Mouse (Mus musculus) mesoderm, embryonic 11.5 days (tissue): ENCODE measurements at regions not wholly inside any gene's neighbourhood (a gene's known extent, or its start where the extent isn't known, plus 50 kb on each side); places are given as distances from the start of the nearest gene placed in this dataset.

Source experiments
- DNase-seq: peaks from one replicate; pipeline ENCODE4 v3.0.0-alpha.2; 2012; ENCODE audit warnings: low read depth, low spot score

DNA sequence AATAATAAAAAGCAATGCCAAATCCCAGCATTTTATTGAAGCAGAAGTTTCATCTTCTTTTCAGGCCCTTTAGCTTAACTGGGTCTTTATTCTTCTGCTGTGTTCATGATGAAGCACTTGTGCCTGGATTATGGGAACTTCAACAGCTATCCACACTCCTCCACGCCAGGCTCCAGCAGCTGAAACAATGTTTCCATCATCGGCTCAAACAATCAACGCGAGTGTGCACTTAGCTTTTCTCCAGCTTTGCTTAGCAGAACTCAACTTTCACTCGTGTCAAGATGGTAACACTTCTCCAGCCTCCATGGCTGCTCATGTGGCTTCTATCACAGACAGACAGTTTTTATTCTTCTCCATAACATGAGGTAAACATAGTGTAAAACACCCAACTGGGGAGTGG, 143.8 kb upstream of the Mdm1 start:
- no peak for DNase-seq

DNA sequence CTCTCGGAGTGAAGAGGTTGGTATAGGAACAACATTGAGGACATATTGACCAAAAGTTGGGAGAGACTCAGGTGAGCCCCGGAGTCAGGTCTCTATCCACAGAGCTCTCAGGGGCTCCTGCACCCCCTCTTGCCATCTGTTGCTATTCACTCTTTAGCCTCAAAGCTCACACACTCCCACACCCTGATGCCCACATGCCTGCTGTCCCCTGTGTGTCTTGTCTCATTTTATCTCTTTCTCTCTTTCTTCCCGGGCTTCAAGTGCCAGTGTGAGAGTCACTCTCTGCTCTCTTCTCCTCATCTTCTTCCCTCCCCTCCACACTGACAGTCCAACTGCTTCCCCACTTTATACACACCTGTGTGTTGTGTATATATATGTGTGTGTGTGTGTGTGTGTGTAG, 141.0 kb upstream of the Mdm1 start:
- DNase-seq: no peak

DNA sequence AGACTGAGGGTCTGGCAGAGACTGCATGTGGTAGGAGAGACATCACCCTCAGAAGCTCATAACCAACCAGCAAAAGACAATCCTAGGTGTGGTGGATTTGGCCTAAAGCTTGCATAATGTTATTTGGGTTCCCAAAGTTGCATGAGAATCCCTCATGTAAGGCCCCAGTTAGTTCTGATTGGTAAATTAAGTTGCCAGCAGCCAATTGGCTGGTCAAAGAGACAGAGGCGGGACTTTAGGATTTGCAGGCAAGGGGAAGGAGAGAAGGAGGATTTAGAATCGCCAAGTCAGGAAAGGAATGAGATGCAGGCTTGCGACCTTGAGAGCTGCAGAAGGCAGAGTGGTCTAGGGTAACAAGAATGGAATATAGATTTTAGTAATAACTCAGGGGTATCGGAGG, 140.1 kb upstream of the Mdm1 start:
- no peak for DNase-seq

- DNase-seq: no peak
Measured at GRCm38 (mm10) chr10:118001971-118002370, 139.6 kb upstream of the Mdm1 start.

- DNase-seq: no peak
Measured at GRCm38 (mm10) chr10:118002559-118002958, 139.1 kb upstream of the Mdm1 start.

DNA sequence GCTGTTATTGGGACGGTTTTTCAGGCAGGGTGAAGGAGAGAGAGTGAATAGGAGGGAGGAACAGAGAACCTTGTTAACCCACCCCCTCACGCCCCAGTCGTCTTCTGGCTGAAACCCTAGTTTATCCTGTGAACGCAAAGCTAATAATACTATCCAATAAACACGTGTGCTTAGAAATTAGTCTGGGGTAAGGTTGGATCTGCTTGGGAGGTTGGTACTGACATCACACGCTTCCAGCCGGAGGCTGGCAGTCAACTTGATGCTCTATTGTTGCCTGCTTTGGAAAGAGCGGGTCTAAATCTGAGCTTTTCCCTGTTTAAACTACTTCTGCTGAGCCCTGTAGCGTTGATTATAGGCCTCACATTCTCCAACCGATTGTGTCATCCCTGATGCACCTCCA, 138.4 kb upstream of the Mdm1 start:
- DNase-seq: no peak

DNA sequence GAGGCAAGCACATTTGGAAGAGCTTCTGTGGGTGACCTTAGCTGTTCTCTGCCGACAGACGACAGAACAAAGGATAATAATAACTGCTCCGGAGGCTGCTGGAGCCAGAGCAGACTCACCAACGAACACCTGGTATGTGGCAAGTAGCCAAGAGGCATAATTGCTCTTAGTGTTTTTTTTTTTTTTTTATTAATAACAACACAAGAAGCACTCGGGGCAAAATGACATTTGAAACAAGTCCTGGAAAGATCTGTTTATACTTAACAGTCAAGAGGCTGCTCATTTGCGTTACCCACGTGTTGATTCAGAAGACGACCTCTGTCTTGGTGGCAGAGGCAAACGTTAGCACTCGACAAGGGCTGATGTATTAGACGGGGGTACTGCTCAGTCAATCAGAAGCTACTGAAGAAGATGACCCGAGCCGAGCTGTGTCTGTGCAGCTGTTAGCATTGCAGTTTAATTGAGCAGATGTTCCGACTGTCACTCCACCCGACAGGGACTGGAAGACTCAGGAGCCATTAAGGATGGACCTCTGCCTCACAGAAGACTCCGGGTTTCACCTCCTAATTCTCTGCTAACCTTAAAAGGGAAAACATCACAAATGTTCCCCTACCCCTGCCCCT, 137.8 kb upstream of the Mdm1 start:
- DNase-seq: no peak

DNA sequence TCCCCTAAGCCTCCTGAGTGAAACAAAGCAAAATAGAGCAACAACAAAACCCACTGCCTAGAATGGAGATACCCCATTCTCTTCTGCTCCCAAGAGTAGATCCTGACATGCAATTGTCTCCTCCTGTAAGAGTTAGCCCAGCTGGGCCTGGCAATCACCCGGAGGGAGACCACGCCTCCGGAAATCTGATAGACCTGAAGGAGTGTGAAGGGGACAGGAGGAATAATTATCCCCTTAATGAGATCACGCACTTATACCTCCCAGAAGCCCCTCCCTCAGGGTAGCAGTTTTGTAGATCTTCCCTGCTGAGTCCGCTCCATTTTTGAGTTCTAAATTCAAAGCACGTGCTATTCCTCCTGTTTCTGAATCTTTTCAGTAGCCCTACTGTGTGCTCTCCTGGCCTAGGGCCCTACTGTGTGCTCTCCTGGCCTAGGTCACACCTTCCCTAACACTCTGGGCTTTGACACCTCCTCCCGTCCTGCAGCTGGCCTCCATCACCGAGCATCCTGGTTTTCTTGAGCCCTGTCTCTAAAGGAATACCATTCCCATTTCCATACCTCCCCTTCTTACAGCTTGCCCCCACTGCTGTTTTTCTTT, 137.2 kb upstream of the Mdm1 start:
- no peak for DNase-seq

DNA sequence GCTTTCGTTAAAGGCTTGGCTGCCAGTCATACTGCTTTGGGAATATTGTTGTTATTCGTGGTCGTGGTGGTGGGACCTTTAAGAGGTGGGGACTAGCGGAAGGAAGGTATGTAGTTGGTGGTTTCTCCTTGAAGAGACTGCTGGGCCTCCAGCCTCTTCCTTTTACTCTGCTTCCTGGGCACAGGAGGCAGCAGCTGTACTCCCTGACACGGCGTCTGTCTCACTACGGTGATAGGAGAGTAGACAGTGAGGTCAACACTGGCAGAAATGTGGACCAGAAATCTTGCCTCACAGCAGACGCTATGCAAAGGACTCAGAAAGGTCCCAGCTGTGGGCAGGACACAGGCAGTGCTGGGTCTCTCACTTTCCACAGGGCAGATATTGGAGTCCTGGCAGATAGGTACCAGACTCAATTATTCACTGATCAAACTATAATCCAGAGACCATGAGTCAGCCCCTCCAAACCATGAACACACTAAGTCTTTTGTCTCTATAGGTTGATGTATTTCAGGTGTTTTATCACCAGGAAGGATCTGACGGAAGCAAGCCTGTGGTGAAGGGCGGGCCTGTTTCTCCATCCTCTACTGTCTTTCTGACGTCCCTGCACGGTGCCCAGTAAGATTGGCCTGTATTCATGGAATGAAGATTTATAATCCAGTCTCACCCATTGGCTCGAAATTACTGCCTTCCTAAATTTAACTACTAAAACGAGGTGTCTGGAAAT, 134.6 kb upstream of the Mdm1 start:
- no peak for DNase-seq

- no peak for DNase-seq
Measured at GRCm38 (mm10) chr10:118007846-118008245, 133.8 kb upstream of the Mdm1 start.

- no peak for DNase-seq
Measured at GRCm38 (mm10) chr10:118011687-118012567, 129.7 kb upstream of the Mdm1 start.

GRCm38 (mm10) chr10:118028831-118029230, 112.8 kb upstream of the Mdm1 start:
- DNase-seq: no peak

GRCm38 (mm10) chr10:118034401-118034800, 107.2 kb upstream of the Mdm1 start:
- DNase-seq: no peak

DNA sequence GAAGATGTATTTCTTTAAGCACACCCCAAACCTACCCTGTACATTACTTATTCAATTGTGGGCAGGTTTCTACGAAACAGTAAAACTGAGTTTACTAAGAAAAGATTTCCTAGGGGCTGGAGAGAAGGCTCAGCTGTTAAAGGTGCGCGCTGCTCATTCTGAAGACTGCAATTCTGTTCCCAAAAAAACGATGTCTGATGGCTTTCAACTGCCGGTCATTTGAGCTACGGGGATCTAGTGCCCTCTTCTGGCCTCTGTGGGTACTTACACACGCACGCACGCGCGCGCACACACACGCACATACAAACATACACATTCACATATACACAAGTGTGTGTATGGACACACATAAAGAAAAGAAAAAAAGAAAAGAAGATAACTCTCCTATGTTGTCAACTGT, 106.6 kb upstream of the Mdm1 start:
- DNase-seq: no peak

- DNase-seq: no peak
Measured at GRCm38 (mm10) chr10:118038465-118038864, 103.1 kb upstream of the Mdm1 start.

GRCm38 (mm10) chr10:118039056-118039455, 102.6 kb upstream of the Mdm1 start:
- no peak for DNase-seq

- no peak for DNase-seq
Measured at GRCm38 (mm10) chr10:118041068-118041467, 100.5 kb upstream of the Mdm1 start.

- no peak for DNase-seq
Measured at GRCm38 (mm10) chr10:118043761-118044160, 97.8 kb upstream of the Mdm1 start.

DNA sequence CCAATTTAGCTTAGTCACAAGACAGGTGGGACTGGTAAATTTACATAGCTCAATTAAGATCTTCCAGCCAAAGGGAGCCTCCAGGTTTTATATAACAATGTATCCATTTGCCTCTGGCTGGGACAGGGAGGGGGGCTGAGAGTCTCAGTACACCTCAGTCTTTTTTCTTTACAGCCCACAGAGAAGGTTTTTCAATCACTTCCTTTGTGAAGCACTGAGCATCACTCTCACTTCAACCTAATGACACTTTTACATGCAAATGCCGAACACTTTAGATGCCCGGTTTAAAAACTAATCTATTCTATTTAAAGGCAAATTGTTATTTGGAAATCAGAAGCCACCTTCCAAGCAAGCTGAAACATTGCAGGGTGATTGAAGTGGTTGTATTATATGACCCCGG, 96.8 kb upstream of the Mdm1 start:
- DNase-seq: no peak

GRCm38 (mm10) chr10:118045427-118045826, 96.2 kb upstream of the Mdm1 start:
- DNase-seq: no peak

DNA sequence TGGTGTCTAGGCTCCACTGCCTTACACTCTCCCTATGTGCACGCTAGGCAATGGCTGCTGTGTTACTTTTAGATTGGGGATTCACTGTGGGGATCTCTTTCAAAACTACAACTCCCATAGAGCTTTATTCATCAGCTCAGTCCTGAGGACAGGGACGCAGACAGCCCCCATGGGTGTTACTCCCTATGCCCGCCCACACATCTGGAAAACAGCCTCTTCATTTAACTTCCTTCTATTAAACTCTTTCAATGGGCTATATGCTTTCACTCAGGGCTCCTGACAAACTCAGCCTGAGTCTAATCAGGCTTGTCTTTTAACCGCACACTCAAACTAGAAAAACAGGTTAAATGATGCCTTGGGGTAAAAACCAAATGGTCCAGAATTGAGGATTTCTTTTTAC, 95.3 kb upstream of the Mdm1 start:
- DNase-seq: no peak

DNA sequence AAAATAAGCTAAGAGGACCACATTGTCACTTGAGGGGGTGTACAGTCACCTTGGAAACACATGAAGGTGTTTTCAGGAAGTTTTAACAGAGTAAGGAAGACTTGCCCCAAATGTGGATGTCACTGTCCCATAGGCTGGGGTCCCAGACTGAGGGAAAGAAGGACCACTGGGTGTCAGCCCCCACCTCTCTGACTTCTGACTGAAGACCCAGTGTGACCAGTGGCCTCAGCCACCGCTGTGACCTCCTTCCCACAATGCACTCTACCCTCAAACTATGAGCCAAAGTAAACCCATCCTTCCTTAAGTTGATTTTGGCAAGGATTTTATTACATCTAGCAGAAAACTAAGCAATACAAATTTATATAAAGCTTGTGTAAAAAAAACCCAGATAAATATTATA, 94.8 kb upstream of the Mdm1 start:
- DNase-seq: no peak
